Mouse (Mus musculus) layer of hippocampus, postnatal 36 days (tissue): ENCODE measurements around the gene Gna13. TPM values are rescaled to one million over a fixed set of nuclear protein-coding genes. Genes with fewer than 3 reads are reported as not detected.

ENCODE experiments used
- DNase-seq, 2 experiments: peaks; one replicate each; pipeline ENCODE4 v3.0.0; 2022
- total RNA-seq, 2 experiments: library from RNA; stranded (reverse); gene quantifications; 2 replicates each; pipeline ENCODE4 v1.2.3; 2021

Gene Gna13
- total RNA-seq, 2 experiments from 2014 or later: 53.5 to 54.8 TPM

DNA sequence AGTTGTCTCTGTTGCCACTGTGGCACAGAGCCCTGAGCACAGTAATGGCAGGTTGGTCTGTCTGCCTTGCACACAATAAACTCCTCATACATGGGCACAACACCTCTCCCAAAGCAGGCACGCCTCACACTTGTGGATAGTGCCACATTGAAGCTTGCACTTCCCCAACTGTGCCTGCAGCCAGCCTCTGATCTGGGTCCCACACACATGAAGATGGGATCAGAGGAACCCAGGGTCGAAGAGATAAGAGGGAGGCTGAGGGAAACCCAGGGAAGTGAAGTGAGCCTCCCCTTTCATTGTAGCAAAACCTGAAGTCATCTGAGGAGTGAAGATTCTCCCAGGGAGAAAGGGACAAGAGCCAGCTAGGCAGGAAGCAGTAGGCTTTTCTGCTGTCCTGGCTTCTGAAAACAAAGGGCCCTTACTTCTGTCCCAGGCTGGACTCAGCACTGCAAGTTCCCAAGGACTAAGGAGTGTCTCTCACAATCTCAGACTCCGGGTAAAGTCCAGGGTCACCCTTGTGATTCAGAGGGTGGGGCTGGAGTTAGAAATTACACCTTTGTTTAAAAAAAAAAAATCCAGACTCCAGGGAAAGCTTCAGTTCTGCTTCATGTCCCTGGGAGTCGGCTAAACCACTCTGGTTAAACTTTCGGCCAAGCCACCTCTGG is 12.8 kb upstream of the Gna13 start:
- DNase-seq: no peak

DNA sequence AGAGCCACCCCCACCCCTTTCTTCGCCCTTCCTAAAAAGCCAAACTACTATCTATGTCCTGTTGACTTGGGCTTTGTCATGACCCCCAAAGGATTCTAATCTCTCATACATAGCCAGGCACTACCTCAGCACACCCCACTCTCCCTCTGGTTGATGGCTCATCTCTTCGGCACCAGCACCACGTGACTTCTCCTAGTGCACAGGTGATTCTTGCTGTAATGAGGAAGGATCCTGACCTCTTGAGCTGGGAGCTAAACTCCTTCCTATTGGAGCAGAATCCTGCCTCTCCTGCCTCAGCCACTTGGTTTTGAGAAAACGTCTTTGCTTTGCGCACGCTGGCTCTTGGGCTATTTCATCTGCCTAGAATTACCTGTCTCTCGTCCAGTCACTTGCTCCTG is 12.3 kb upstream of the Gna13 start:
- no peak for DNase-seq

DNA sequence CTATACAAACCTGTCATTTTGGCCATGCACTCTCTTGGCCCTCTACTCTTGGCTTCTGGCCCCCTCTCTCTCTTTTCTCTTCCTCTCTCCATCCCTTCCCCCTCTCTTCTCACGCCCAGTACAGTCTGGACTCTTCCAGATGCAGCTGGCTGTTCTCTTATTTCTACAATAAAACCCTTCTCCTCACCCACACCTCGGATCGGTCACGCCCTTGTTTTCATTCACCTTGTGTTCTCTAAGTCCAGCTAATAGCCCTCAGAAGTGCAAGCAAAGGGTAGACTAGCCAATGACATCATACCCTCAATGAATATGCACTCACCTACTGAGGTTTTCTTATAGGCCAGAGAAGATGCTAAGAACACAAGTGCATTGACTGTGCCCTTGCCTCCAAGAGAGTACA is 11.1 kb upstream of the Gna13 start:
- no peak for DNase-seq

DNA sequence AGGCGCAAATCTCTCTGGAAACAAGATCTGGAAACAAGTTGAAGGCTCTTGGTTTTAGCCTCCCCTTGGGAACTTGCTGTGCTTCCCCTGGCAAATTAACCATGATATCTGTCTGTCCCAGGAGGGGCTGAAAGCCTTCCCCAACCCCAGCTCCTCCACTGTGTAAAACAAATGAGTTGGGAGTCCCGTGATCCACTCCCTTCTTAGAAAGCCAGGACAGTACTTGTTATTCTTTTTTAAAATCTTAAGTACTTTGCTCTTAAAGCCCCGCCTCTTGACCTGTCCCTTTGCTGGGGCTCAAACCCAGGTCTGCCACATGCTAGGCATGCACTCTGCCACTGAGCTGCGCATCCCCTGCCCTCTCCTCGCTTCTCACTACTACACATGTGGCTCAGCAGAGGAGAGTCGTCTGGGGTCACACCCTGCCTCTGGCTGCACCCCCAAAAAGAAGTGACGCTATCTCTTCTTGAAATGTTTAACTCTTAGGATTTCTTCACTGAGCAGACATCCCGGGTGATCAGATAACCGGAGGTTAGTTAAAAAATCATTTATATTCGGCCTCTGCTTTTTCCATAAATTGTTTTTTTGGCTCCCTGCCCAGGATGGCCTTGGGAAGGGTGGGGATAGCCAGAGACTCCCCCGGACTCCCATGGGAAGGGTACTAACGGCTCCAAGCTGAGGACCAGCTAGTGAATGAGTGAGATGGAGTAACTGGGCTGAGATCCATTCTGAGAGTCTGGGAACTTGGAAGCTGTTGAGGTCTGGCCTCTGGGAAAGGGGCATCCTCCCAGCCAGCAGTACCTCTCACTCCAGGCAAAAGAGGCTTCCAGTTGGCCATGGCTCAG is 9.0 kb upstream of the Gna13 start:
- DNase-seq: no peak

DNA sequence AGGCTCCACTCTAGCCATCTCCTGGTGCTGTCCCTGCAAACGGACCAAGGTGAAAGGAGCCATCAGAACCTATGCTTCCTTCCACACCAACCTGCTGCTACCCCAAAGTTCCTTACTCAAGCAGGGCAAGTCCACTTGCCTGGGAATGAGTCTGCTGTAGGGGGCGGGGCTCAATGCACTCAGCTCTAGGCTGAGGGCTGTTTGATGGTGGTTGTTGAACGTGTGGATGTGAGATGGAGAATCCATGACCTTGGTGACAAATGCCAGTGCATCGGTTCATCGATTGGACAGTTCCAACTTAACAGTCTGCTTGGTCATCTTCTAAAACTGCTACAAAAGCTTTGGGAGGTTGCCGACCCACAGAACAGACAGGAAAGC is 8.4 kb upstream of the Gna13 start:
- no peak for DNase-seq

DNA sequence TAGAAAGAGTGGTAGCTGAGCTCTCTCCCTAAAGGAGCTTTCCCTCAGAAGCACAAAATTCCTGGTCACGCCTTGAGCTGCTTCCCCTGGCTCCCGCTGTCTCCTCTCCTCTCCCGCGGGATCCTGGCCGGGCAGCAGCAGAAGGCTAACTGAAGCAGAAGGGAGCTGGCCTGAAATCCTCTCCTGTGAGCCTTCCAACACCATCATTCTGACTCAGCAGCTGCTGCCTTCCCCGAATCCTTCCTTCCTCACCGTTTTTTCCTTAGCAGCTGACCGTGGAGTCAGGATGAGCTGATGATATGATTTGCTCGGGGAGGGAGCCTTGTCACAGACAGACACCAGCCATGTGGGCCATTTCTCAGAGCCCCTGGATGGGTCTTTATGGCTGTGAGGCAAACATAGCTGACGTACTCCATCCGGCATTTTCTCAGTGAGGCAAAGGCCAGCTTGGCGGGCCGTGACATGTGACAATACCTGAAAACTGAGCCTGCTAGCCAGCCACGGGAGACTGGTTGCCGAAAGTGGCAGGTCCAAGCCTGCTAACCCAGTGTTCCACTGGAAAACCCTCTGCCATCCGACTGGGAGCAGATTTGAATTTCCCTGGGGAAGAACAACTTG is 6.8 kb upstream of the Gna13 start:
- no peak for DNase-seq

DNA sequence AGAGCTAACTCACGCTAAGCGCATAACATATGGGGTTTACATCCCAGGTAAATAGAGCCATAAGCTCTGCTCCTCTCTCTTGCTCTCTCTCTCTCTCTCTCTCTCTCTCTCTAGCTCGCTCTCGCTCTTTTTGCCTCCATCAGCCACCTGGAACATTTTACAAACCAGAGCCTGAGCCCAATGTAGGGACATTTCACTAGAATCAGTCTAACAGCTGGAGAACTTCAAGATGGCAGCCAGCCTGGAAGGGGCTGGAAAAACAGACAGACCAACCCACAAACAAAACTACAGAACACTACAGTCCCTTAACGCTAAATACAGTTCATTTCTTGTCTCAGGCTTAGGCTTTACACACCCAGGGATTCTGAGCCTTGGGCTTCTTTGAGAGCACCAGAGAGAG is 5.5 kb upstream of the Gna13 start:
- no peak for DNase-seq

DNA sequence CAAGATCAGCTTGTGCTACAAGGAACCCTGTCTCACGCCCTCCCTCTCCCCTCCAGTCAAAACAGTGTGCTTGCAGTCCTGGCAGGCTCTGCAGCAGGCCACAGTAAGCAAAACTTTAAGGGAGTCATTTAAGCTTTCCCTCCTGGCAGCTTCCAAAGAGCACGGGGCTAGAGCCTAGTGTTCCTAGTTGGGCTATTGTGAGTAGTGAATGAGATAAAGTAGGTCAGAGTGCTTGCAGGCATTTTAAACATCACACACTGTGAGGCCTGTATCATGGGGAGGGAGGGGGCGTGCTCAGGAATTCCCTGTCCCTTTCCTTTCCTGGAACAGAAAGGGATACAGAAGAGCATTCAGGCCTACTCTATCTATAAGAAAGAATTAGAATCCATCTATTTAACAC is 4.1 kb upstream of the Gna13 start:
- DNase-seq: peak in 1 of 2 experiments; percentile 32

DNA sequence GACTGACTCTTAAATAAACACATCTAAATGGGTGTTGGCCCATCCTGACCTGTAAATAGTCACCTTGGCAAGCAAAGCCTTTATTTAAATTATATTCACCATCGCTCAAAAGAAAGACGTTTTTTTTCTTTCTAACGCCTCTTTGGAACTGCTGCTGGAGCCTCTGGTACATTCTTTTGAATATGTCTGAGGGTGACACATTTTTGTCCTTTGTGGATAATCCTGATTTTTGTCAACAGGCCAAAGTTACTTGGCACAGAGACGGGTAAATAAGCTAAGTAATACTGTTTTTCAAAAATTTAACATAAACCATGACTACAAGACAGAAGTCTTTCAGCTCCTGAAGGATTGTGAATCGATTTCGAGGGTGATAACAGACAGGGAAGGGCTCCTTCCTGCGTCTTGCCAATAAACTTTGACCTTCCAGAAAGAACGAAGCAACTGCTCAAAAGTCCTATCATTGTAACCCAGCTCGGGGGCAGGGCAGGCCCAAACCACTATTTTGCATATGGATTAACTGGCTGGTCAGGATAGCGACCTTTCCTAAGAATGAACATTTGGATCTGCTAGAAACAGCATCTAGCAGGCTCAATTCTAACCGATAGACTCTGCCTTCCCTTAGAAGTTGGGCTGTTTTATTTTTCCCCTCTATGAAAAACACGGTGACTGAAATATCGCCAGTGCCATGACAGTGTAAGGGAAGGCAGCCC is 3.4 kb upstream of the Gna13 start:
- DNase-seq: no peak

DNA sequence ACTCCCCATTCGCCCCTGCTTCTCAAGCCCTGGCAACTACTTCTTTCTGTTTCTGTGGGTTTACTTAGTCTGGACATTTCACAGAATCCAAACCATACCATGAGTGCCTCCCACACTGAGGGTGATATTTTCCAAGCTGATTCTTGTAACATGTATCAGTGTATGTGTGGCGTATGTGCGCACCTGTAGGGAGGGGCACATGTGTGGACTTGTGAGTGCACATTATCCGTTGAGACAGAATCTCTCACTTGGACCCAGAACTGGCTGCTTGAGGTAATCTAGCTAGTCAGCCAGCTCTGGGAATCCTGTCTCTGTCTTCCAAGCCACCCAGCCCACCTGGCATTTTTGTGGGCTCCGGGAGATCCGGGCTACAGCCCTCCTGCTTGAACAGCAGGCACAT is 2.5 kb upstream of the Gna13 start:
- DNase-seq: no peak

DNA sequence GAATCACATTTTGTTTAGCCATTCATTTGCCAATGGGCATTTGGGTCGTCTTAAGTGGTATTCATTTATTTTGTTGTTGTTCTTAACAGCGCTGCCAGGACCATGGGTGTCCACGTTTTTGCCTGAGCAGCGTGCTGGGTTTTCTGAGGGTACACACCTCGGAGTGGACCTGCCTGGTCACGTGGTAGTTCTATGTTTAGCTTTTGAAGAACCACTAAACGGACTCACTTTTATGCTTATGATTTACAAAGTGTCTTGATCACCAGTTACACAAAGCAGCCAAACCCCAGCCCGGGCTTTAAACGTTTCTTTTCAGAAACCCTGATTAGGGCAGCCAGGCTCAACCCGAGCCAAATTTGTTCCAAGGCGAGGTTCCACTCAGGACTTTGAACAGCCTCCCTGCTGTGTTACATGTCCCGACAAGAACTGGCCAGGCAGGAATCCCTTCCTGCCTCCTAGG is 2.0 kb upstream of the Gna13 start:
- peak in 1 of 2 experiments; percentile 29 for DNase-seq

DNA sequence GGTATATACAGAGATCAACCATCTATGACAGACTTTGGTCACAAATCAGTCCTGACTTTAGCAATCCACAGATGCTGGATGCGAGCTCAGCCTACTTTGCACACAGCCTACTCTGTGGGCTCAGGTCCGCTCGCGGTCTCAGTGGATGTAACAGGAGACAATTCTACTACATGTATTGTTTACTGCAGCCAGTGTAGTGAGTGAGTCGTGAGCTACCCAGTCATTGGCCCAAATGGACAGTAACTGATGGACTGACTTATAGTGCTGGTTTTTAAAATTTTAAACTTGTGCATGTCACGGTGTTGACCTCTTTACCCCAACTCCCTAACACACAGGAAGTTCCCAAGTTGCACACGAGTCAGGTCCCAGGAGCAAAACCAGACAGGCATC is 1.4 kb upstream of the Gna13 start:
- DNase-seq: no peak

DNA sequence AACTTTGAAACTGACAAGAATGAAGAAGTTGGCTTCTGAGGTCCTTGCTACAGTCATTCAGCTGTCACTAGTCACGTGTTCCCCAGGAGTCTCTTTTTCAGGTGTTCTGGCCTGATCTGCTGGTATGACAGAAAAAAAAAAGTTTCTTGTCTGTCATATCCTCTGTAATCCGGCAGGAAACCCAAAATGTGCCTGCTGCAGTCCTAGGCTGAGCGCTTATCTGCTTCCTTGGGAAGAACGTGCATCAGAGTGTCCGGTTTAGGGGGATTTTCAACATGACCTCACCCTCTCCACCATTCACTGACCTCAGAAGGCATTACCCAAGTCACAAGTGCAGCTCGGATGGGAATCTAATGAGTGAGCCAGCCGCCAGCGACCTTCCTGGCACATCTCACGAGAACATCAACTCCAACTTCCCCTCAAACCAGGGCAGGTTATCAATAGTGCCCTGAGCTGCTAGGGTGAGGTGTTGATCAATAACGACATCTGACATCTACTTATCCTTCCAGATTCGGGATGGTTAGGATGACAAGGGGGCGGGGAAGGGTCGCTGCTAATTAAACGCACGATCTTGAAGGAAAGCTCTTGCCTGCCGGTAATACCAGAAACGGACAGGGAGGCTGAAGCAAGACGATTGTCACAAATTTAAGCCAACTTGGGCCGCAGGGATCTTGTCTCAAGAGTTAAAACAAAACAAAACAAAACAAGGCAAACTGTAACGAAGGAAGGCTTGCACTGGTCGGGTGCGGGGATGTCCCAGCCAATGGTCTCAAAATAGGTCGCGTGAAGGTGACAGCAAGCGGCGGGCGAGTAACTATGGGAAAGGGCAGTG is 784 bp upstream of the Gna13 start:
- DNase-seq: no peak

DNA sequence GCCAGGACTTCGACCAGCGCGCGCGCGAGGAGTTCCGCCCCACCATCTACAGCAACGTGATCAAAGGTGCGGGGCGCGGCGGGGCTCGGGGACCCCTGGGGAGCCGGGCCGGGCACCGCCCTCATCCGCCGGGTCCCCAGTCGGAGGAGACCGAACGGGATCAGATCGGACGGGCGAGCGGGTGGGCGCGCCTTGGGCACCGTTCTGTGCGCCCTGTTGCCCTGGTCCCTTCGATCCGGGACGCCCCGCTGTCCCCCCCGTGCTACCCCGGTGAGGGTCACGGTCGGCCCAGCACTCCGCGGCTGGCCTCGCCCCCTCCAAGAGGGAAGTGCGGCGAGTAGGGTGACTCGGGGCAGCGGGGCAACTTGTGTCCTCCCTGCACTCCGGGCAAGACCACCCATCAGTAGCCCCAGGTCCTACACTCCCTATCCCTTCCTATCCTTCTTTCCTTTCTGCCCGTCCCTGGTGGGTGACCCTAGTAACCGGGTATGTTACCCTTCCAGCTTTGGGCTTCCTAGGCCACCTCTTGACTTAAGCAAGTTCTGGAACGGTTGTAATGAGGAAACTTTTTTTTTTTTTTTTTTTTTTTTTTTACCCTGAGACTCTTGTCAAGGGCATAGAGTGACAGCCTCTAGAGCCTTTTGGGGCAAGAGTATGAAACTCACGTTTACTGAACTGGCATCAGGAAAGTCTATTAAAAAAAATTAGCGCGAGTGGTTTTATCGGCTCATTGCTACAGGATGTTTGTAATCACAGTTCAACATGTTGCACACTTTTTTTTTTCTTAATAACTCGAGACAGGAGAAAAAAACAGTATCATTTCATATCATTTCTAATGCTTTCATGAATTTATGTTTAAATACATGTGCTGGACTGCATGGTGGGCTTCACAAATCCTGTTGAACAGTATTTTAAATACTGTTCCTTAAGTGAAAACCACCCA is 831 bp downstream of the Gna13 start:
- no peak for DNase-seq

DNA sequence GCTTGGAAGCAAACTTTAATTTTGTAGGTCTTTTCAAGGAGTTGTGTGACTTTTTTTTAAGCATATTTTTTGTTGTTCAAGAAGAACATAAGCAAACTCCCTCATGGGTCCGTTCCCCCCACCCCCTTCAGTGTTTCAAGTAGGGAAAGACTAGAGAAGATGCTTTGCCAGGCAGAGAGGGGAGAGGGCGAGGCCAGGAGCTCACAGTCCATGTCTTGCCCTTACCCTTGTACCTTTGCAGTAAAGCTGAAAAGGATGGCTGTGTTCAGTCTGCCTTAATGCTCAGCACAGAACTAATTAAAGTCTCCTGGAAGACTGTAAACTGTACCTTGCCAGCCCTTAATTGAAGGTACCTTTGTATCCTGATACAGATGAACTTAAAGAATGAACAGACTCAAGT is 1.7 kb downstream of the Gna13 start:
- DNase-seq: no peak

DNA sequence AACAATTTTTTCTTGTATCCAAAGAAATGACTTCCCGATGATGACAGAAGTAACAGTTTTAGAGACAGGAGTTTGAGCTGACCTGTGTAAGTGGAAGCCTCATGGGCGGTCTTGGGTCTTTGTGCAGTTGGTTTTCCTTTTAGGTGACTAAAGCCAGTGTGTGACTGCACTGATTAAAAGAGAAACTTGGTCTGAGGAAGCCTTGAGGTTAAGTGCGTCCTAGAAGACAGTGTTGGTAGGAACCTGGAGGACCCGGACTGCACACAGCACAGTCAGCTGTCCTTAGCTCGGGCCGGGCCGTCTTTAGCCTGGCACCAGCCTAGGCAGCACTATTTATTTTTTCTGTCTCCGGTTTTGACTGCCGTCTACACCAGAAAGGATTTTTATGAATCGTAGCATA is 2.2 kb downstream of the Gna13 start:
- no peak for DNase-seq

DNA sequence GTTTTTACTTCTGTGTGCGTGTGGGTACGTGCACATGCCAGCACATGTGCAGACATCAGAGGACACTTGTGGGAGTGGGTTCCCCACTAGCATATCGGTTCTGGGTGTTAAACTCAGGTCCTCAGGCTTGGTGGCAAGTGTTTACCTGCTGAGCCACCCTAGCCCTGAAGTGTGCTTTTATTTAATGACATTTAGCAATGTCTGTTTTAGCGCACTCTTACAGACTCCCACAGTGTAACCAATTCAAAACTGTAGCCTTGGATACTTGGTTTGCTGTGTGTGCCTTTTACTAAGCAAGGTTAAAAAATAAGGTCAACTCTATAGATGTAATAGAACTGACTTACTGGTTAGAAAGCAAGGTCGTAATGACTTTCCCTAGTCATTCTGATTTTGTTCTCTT is 3.2 kb downstream of the Gna13 start:
- DNase-seq: no peak

DNA sequence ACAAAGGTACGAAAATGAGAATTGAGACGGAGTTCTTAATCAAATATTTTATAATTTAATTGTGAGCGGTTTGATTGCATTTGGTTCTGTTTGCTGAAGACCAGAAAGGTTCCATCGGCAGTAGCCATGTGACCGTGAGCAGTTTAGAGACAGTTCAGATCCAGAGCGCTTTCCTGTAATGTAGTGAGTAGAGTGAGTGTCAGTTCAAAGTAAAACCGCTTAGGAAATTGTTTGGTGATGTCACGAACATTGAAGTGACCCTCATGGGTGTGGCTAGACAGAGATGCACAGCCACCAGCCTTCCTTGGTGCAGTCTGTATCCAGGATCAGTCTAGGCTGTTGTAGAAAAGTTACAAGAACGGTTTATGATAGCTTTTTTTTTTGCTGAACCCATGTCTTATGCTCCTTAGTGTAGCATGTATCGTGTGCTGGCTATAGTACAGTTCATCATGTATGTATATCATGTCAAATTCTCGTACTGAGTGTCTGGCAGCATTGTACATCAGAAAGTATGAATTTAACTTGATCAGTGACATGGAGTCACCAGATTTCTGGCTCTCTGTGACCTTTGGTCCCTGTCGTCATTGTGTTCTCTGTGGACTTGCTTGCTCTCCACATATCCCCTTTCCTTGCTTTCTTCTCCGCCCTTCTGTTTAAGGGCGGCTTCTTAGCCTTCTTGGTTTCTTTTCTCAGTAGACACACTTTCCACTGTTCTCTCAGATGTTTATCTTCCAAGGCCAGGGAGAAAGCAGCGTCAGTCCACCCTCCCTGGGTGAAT is 4.4 kb downstream of the Gna13 start:
- DNase-seq: no peak

DNA sequence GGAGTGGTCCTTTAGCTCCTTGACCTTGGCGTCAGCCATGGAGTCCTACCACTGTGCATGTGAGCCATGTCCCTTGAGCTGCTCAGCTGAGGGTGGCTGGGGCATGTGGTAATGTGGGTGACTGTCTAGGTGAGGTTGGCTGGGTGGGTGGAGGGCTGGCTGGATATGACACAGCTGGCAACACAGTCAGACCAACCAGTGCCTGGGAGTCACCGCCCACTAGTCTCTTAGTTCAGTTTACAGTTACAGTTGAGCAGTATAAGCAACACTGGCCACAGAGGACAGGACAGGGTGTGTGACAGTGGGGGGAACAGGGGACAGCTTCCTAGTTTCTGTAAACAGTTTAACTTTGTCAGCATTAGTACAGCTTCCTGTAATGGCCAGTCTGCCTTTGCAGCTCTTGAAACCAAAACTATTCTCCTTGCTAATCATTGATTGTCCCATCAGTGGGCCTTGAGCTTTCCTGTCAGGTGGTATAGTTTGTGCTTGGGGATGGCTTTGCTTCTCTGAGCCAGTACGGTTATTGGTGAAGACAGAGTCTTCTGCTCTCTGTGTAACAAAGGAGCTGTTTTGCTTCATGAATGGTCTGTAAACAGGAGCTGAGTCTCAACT is 6.5 kb downstream of the Gna13 start:
- DNase-seq: no peak

DNA sequence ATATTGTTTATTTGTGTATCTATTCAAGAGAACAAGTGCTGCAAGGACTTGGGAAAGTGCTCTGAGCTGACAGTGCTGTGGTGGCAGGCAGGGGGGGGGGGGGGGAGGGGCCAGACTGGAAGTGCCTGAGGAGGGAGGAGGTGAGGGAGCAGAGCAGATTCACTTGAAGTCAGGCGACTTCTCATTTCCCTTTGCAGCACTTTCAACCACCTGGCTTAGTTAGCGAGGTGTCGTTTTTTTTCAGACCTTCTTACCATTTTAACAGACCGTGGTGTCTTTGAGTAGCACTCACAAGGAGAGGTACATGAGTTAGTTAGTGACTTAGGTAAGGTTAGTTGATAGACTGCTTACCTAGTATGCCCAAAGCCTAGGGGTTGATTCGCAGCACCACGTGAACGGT is 12.8 kb downstream of the Gna13 start:
- DNase-seq: no peak
